Mouse (Mus musculus) thymus, adult 2 months (tissue): ENCODE results near the gene Tubd1. TPM values are rescaled to one million over a fixed set of nuclear protein-coding genes. Genes with fewer than 3 reads are reported as not detected.
A peak's percentile ranks its signal among the peaks of the same experiment; 100 is the strongest.

ENCODE experiments used
- DNase-seq: peaks from one replicate; pipeline ENCODE4 v3.0.0; 2021
- H3K27ac ChIP-seq: fragments of 200-500 bp; 2 replicates; pipeline ENCODE4 v1.5.1; 2012; ENCODE audit warnings: low read length, control low read depth; ENCODE audit not compliant: control insufficient read depth, insufficient read depth
- H3K27me3 ChIP-seq: fragments of 200-500 bp; 2 replicates; pipeline ENCODE4 v1.6.1; 2012; ENCODE audit warnings: mild to moderate bottlenecking, low read length, moderate library complexity, mixed read lengths; ENCODE audit not compliant: control insufficient read depth, insufficient read depth
- H3K36me3 ChIP-seq: fragments of 200-500 bp; 2 replicates; pipeline ENCODE4 v1.6.1; 2012; ENCODE audit warnings: mild to moderate bottlenecking, low read length, moderate library complexity; ENCODE audit not compliant: control insufficient read depth, insufficient read depth
- H3K4me1 ChIP-seq: fragments of 200-500 bp; replicated peaks from 2 replicates; pipeline ENCODE4 v1.6.1; 2012; ENCODE audit warnings: low read length; ENCODE audit not compliant: control insufficient read depth, insufficient read depth
- H3K4me3 ChIP-seq: fragments of 200-500 bp; 2 replicates; pipeline ENCODE4 v1.5.1; 2012; ENCODE audit warnings: mild to moderate bottlenecking, low read length, control low read depth, moderate library complexity; ENCODE audit not compliant: control insufficient read depth, insufficient read depth
- CTCF ChIP-seq: fragments of 200-500 bp; IDR thresholded peaks from 2 replicates; pipeline ENCODE4 v1.5.1; 2012; ENCODE audit warnings: mild to moderate bottlenecking, control low read depth, low read length, moderate library complexity, borderline replicate concordance; ENCODE audit not compliant: control insufficient read depth, poor library complexity, insufficient read depth; ENCODE audit errors: extremely low read depth
- POLR2A ChIP-seq: fragments of 200-500 bp; IDR thresholded peaks from 2 replicates; pipeline ENCODE4 v1.6.1; 2012; ENCODE audit warnings: mild to moderate bottlenecking, low read length, control low read depth, moderate library complexity; ENCODE audit not compliant: control insufficient read depth, poor library complexity, insufficient read depth; ENCODE audit errors: extremely low read depth
- WGBS: fragments of 180-500 bp; shearing (Covaris S2); methylation state at CpG from one replicate; pipeline ENCODE4 v1.1.7; 2018; 5-methylcytosine and 5-hydroxymethylcytosine counted together
- polyA plus RNA-seq: library from polyadenylated mRNA; depleted of rRNA; stranded (reverse); fragments of >200 nt; gene quantifications from 2 replicates; pipeline ENCODE4 v1.2.3, GENCODE M21; 2012

The Tubd1 gene
- polyA plus RNA-seq, 1 experiment = 5.9 TPM

- no peak for DNase-seq
- Histone ChIP-seq H3K27ac (no peak overlapping the region), H3K27me3 (no peaks in the 10 kb centered on the region), H3K36me3 (no peaks in the 10 kb centered on the region), H3K4me3 (no peak overlapping the region), H3K4me1 (peaks cover 13% of the 10 kb centered on the region)
- 33% methylated on average over 4 of the region's 4 CpGs for WGBS
- TF ChIP-seq POLR2A = no peak
- TF ChIP-seq CTCF = no peak
These were observed 46.6 kb downstream of the Tubd1 start for GRCm38 (mm10) chr11:86591301-86591845.

- Histone ChIP-seq H3K27ac (peak overlapping the region; percentile 30; the same call in 1 of the 2 replicates), H3K4me1 (peaks cover 13% of the 10 kb centered on the region), H3K4me3 (no peak overlapping the region), H3K36me3 (no peaks in the 10 kb centered on the region), H3K27me3 (no peaks in the 10 kb centered on the region)
- 74% methylated on average over 2 of the region's 2 CpGs for WGBS
- TF ChIP-seq CTCF (no peak), POLR2A (no peak)
- DNase-seq = no peak
These were observed 47.3 kb downstream of the Tubd1 start for GRCm38 (mm10) chr11:86591931-86592616.

- 18% methylated on average over 3 of the region's 3 CpGs for WGBS
- no peak for DNase-seq
- H3K4me3 ChIP-seq = no peak overlapping the region
- H3K27me3 ChIP-seq = no peaks in the 10 kb centered on the region
- no peaks in the 10 kb centered on the region for H3K36me3 ChIP-seq
- no peak overlapping the region for H3K27ac ChIP-seq
- TF ChIP-seq CTCF = no peak
- no peak for TF ChIP-seq POLR2A
- peaks cover 9% of the 10 kb centered on the region for H3K4me1 ChIP-seq
These were observed 48.2 kb downstream of the Tubd1 start for GRCm38 (mm10) chr11:86592993-86593392.

GRCm38 (mm10) chr11:86593443-86593842, 48.7 kb downstream of the Tubd1 start:
- Histone ChIP-seq H3K36me3 (no peaks in the 10 kb centered on the region), H3K4me1 (peaks cover 6% of the 10 kb centered on the region), H3K27me3 (no peaks in the 10 kb centered on the region), H3K4me3 (no peak overlapping the region), H3K27ac (no peak overlapping the region)
- WGBS = 80% methylated on average over 5 of the region's 5 CpGs
- TF ChIP-seq CTCF (no peak), POLR2A (no peak)
- DNase-seq = no peak

GRCm38 (mm10) chr11:86594188-86594876, 49.5 kb downstream of the Tubd1 start:
- no peak overlapping the region for H3K27ac ChIP-seq
- no peak for DNase-seq

DNA sequence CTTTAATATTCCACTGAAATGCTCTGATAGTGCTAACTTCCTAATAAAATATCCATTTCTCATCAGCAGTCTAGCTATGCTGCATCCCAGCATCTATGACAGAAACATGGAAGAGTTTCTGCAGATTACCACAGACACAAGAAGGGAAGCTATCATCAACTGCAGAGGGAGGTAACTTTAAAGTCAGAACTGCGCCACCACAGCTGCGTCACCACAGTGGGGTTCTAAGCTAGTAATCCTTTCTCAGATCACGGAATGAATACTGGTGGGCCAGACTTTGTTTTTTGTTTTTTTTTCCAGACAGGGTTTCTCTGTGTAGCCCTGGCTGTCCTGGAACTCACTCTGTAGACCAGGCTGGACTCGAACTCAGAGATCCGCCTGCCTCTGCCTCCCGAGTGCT, 50.6 kb downstream of the Tubd1 start:
- WGBS = 68% methylated on average over 6 of the region's 6 CpGs
- Histone ChIP-seq H3K27me3 (no peaks in the 10 kb centered on the region), H3K4me1 (peaks cover 6% of the 10 kb centered on the region), H3K4me3 (no peak overlapping the region), H3K36me3 (no peaks in the 10 kb centered on the region), H3K27ac (no peak overlapping the region)
- TF ChIP-seq CTCF (no peak), POLR2A (no peak)
- no peak for DNase-seq

More at GRCm38 (mm10) chr11:86594188-86594876, 49.5 kb downstream of the Tubd1 start:
- H3K4me3 ChIP-seq = no peak overlapping the region
- no peaks in the 10 kb centered on the region for H3K27me3 ChIP-seq
- 71% methylated on average over 6 of the region's 6 CpGs for WGBS
- peaks cover 6% of the 10 kb centered on the region for H3K4me1 ChIP-seq
- H3K36me3 ChIP-seq = no peaks in the 10 kb centered on the region
- TF ChIP-seq CTCF (no peak), POLR2A (no peak)
